Mouse (Mus musculus) bone marrow macrophage, adult 2 months (primary cell): ENCODE results near the gene Simc1. TPM values are rescaled to one million over a fixed set of nuclear protein-coding genes. Genes with fewer than 3 reads are reported as not detected.
A peak's percentile ranks its signal among the peaks of the same experiment; 100 is the strongest.

Source experiments
- H3K27ac ChIP-seq: 2 replicates; pipeline ENCODE4 v1.5.1; 2012; ENCODE audit warnings: low read depth, low read length; ENCODE audit not compliant: insufficient read depth
- H3K4me1 ChIP-seq: 2 replicates; pipeline ENCODE4 v1.6.1; 2012; ENCODE audit warnings: low read length; ENCODE audit not compliant: control insufficient read depth, insufficient read depth
- H3K4me3 ChIP-seq: 2 replicates; pipeline ENCODE4 v1.5.1; 2012; ENCODE audit warnings: mild to moderate bottlenecking, low read length, moderate library complexity; ENCODE audit not compliant: insufficient read depth
- CTCF ChIP-seq: IDR thresholded peaks from 2 replicates; pipeline ENCODE4 v1.5.1; 2012; ENCODE audit warnings: low read depth, mild to moderate bottlenecking, low read length, moderate library complexity
- POLR2A ChIP-seq: IDR thresholded peaks from 2 replicates; pipeline ENCODE4 v1.6.1; 2012; ENCODE audit warnings: mild to moderate bottlenecking, low read depth, low read length, borderline replicate concordance
- polyA plus RNA-seq: library from polyadenylated mRNA; stranded (reverse); fragments of >200 nt; gene quantifications from 2 replicates; pipeline ENCODE4 v1.2.4, GENCODE M21; 2012; ENCODE audit not compliant: missing spikeins, insufficient read depth, insufficient read length

Simc1 gene
- 3.6 and 4.3 TPM in 2 replicates for polyA plus RNA-seq

- Histone ChIP-seq H3K4me1 (peaks cover 2% of the 10 kb centered on the region; the same call in 1 of the 2 replicates), H3K4me3 (peak within 1 kb of the TSS; percentile 81), H3K27ac (peak within 1 kb of the TSS; percentile 19)
- peak; percentile 54; the same call in 1 of the 2 replicates for TF ChIP-seq POLR2A
- TF ChIP-seq CTCF: no peak
Measured at GRCm38 (mm10) chr13:54503604-54504521, at the start of gene Simc1. TSS of gene Simc1 (plus strand) at chr13:54503779.

- H3K27ac ChIP-seq: no peak overlapping the region
- no peak for TF ChIP-seq POLR2A
- TF ChIP-seq CTCF: 0 out of 2 replicates have a peak, but pooled peaks have one; percentile 17
- H3K4me1 ChIP-seq: no peaks in the 10 kb centered on the region
- no peak overlapping the region for H3K4me3 ChIP-seq
Measured at GRCm38 (mm10) chr13:54457062-54457461, 46.5 kb upstream of the Simc1 start.

- no peak for TF ChIP-seq CTCF
- Histone ChIP-seq H3K4me1 (no peaks in the 10 kb centered on the region), H3K27ac (no peak overlapping the region), H3K4me3 (no peak overlapping the region)
Measured at GRCm38 (mm10) chr13:54459282-54459681, 44.3 kb upstream of the Simc1 start.

- Histone ChIP-seq H3K27ac (0 out of 2 replicates have a peak within 1 kb of the TSS, but pooled peaks have one; percentile 11), H3K4me1 (peaks cover 5% of the 10 kb centered on the region), H3K4me3 (peak within 1 kb of the TSS; percentile 70)
- no peak for TF ChIP-seq CTCF
- TF ChIP-seq POLR2A: no peak
Measured at GRCm38 (mm10) chr13:54468098-54469011, 35.2 kb upstream of the Simc1 start, which contains the start of gene Thoc3. TSS of gene Thoc3 (minus strand) at chr13:54468849.

- TF ChIP-seq CTCF (no peak), POLR2A (no peak)
- Histone ChIP-seq H3K4me1 (peaks cover 5% of the 10 kb centered on the region), H3K27ac (no peak overlapping the region), H3K4me3 (peak overlapping the region; percentile 70)
Measured at GRCm38 (mm10) chr13:54469012-54469354, 34.6 kb upstream of the Simc1 start.

GRCm38 (mm10) chr13:54471967-54472366 is 31.6 kb upstream of the Simc1 start:
- H3K27ac ChIP-seq: no peak overlapping the region
- H3K4me1 ChIP-seq: peaks cover 5% of the 10 kb centered on the region
- TF ChIP-seq CTCF (no peak), POLR2A (no peak)
- no peak overlapping the region for H3K4me3 ChIP-seq

GRCm38 (mm10) chr13:54474996-54475395 is 28.6 kb upstream of the Simc1 start:
- Histone ChIP-seq H3K27ac (no peak overlapping the region), H3K4me1 (peaks cover 3% of the 10 kb centered on the region), H3K4me3 (no peak overlapping the region)
- TF ChIP-seq POLR2A (no peak), CTCF (no peak)

GRCm38 (mm10) chr13:54475702-54476101 is 27.9 kb upstream of the Simc1 start:
- H3K4me1 ChIP-seq: peaks cover 3% of the 10 kb centered on the region
- TF ChIP-seq POLR2A (no peak), CTCF (no peak)
- no peak overlapping the region; the same call in 1 of the 2 replicates for H3K27ac ChIP-seq
- H3K4me3 ChIP-seq: no peak overlapping the region

GRCm38 (mm10) chr13:54479286-54479685 is 24.3 kb upstream of the Simc1 start:
- peaks cover 3% of the 10 kb centered on the region for H3K4me1 ChIP-seq
- TF ChIP-seq POLR2A: no peak
- no peak for TF ChIP-seq CTCF

GRCm38 (mm10) chr13:54481498-54481897 is 22.1 kb upstream of the Simc1 start:
- H3K27ac ChIP-seq: no peak overlapping the region
- no peak overlapping the region for H3K4me3 ChIP-seq
- TF ChIP-seq CTCF: no peak
- TF ChIP-seq POLR2A: no peak
- peaks cover 3% of the 10 kb centered on the region for H3K4me1 ChIP-seq

More at GRCm38 (mm10) chr13:54479286-54479685, 24.3 kb upstream of the Simc1 start:
- no peak overlapping the region for H3K4me3 ChIP-seq
- H3K27ac ChIP-seq: no peak overlapping the region
